Mouse (Mus musculus) gastrocnemius, adult 8-10 months (tissue): ENCODE data around the gene Pqlc2. TPM values are rescaled to one million over a fixed set of nuclear protein-coding genes. Genes with fewer than 3 reads are reported as not detected.

ENCODE experiments used
- DNase-seq, 2 experiments: peaks; one replicate each; pipeline ENCODE4 v3.0.0; 2022; ENCODE audit warnings: low spot score in 2 of 2
- microRNA-seq: library from miRNA; unstranded; fragments of <30 nt; microRNA quantifications from one replicate; pipeline ENCODE4 v1.2.0, GENCODE M21; 2022
- total RNA-seq, 4 experiments: library from RNA; stranded (reverse); gene quantifications; 2 replicates each; pipeline ENCODE4 v1.2.4; 2022

The Pqlc2 gene
- total RNA-seq, 4 experiments from 2014 or later: 5.1 to 8.3 (median 5.5) TPM

- DNase-seq: no peak
Observed at GRCm38 (mm10) chr4:139265783-139266499, 44.6 kb downstream of the Pqlc2 start.

DNA sequence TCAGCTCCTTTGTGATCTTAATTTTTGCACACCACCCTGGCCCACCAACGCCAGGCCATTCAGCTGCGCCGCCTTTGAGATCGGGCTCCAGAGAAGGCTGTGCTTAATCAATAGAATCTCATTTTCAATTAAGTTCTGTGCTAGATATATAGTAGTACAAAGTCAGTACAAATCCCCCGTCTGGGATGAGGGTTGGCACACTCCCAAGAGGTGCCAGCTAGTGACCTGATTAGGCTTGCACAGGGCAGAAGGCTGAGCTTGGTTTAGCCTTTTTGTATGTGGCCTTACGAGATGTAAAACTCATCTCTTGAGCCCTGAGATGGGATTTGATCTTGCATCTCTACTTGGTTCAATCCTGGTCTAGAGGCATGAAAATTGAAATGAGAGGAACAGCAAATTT is 47.5 kb downstream of the Pqlc2 start:
- no peak for DNase-seq

DNA sequence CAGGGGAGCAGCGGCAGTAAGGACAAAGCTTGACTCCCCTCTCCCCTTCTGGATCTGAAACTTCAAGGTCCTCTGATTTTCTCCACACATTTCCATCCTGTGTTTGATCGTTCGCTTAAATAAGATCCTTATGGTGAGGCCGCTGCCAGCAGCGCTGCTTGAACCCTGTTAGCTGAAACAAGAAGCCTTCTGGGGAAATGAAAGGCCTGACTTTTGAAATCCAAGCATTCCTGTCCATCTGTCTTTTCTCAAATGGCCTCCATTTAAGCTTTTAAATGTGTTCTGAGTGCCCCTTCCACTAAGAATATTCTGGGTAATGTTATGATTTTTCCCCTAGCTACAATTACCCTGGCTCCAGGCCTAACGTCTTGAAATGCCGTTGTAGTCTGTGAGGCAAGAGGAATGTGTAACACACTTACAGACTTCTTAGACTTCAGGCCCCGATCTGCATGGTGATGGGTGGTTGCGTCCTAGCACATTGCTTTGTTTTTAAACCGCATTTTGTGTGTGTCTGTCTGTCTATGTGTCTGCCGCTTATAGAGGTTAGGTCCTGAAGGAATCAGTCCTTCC is 51.1 kb downstream of the Pqlc2 start:
- DNase-seq: no peak

- DNase-seq: no peak
Observed at GRCm38 (mm10) chr4:139258621-139259301, 51.7 kb downstream of the Pqlc2 start.

DNA sequence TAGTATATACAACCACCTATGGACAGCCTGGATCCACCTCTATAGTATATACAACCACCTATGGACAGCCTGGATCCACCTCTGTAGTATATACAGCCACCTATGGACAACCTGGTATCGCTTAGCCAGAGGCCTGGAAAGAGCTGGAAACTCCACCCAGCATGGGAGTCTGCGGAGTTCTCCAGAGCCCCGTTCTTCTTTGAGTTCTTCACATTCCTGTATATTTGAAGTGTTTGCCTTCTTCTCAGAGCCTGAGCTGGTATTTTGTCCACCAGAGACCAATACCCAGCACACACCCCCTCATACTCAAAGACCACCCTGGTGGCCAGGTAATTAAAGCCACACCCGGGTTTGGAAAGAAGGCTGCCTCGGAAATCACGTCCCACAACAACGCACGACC is 53.8 kb downstream of the Pqlc2 start:
- no peak for DNase-seq

DNA sequence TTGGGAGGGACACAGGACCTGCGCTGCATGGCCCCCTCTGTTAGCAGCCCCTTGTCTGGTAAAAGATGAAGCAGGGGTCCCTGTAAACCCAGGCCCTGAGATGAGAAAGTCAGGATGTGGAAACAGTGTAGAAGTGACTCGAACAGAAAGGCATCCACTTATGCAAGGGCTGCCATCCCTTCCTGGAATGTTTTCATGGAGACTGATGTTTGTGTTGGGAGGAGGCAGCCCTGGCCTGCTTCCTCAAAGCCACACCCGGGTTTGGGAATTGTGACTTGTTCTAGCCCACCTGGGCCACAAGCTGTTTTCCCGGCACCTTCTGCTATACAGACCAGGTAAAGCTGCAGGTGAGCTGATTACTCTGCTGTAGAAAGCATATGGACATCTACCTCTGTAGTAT is 54.4 kb downstream of the Pqlc2 start:
- no peak for DNase-seq

- no peak for DNase-seq
Observed at GRCm38 (mm10) chr4:139253206-139253605, 57.3 kb downstream of the Pqlc2 start.

- DNase-seq: peak; percentile 79 to 83
Observed at GRCm38 (mm10) chr4:139252051-139252760, 58.3 kb downstream of the Pqlc2 start.

DNA sequence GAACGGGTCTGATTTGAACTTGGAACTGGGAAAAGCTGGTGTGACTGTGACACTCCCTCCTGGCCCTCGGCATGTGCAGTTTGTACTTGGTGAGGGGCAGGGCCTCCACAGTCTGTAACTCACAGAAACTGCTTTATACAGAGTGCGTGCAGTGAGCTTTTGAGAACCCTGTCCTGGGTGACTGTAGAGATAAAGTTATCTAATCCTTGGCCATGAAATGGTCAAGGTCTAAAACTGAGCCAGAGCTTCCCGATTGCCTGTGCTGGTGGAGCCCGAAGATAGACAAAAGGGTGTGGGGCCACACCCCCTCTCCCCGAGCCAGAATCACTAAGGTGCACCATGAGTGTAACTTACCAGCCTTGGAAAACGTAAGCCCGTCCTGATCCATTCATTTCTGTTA is 59.6 kb downstream of the Pqlc2 start:
- DNase-seq: no peak

DNA sequence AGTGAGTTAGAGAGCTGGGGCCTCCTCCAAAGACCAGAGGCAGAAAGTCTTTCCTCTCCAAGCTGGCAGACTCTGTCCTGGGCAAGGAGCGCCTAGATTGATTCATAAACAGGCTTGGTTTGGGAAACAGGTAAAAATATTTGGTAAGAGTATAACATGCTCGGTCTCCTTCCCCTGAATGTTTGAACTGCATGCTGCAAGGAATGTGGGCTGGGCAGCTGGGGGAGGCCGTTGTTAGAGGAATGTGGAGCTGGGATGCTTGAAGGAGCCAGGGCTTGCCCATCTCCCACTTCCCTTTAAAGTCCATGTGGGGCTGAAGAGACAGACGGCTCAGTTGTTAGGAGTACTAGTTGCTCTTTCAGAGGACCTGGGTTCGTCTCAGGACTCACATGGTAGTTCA is 60.5 kb downstream of the Pqlc2 start:
- DNase-seq: no peak

- no peak for DNase-seq
Observed at GRCm38 (mm10) chr4:139248736-139249135, 61.8 kb downstream of the Pqlc2 start.

GRCm38 (mm10) chr4:139247966-139248365 is 62.5 kb downstream of the Pqlc2 start:
- DNase-seq: no peak

DNA sequence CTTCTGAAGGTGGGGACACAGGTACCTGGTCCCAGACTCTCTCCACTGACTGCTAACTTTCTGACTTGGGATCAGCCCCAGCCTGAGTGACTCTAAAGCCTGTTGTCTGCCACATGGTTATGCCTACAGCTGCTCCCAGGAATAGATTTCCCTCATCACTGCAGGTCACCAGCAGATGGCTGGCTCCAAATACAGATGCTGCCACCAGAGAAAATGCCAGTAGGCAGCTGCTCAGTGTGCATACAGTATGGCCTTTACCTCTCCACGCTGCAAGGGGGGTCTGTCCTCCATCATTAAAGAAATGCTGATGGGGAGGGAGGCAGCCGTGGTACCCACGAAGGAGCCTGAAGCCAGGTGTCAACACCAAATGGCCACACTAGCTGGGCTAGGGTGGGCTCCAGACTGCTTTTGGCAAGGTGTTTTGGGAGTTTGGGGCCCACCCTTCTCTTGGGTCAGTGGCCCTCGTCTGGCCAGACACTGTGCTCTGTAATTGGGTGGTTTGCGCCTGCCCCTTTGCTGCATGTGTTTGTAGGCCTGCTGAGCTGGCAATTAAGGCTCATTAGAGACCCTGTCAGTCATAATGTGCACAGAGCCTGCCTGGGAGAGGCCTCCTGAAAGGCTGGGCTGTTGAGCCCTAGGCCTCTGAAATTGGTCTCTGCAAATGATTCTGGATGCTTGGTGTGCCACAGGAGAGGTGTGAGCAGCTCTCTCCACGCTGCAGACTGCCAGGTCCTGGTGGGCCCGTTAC is 64.2 kb downstream of the Pqlc2 start:
- peak in 1 of 2 experiments; percentile 43 for DNase-seq

DNA sequence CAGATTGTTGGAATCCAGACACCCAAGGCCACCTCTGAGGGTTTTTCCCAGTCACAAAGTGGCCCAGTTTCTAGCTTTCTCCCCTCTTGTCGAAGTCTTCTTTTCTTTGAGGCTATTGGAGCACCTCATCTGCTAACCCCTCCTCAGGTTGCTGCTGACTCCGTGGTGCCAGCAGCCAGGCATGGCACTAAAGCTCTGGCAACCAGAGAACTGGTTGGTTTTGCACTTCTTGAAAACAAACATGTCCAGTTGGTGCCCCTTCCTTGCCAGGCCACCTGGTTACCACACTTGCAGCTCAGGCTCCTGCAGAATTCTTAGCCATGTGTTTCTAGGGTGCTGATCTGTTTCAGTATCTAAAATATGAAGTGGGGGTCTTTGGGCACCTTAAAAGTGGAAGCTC is 65.0 kb downstream of the Pqlc2 start:
- DNase-seq: no peak

- no peak for DNase-seq
Observed at GRCm38 (mm10) chr4:139244766-139245165, 65.7 kb downstream of the Pqlc2 start.

DNA sequence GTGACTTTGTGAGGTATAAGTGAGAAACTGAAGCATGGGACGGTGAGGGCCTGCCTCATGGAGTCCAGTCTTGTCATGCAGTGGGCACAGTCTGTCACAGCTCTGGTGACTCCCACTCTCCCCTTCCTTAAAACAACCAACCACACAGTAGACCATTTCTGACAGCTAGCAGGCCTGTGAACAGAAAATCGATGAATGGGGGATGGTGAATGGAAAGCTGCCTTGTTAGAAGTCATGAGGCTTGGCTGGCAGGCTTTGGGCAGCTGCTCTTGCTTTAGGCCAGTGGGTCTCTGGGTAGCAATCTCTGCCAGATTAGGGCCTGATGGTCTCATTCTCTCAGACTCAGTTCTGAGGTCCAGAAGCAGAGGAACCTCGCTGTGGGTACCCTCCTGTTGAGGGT is 66.3 kb downstream of the Pqlc2 start:
- no peak for DNase-seq

Small RNA genes within 50 kb of the gene (microRNA-seq; reads per million reads assigned to microRNA genes)
- gene Gm24245: not detected
- gene Gm25732: not detected

Other genes starting within 250 kb of the Pqlc2 start
- gene Htr6, start 235.1 kb downstream of the Pqlc2 start, total RNA-seq: not detected
- 10 to 100 TPM; 11.6 to 26.3 (median 16.5) TPM for gene Nbl1, start 217.7 kb downstream of the Pqlc2 start, total RNA-seq
- gene Minos1, start 179.6 kb downstream of the Pqlc2 start, total RNA-seq: 100 to 1,000 TPM; 289 to 395 (median 341) TPM
- 100 to 1,000 TPM; 439 to 500 (median 472) TPM for gene Capzb, start 117.8 kb downstream of the Pqlc2 start, total RNA-seq
- 10 to 100 TPM; 35.8 to 37.3 (median 37.0) TPM for gene Akr7a5, start within 50 bp of the Pqlc2 start, total RNA-seq
- 10 to 100 TPM; 33.1 to 39.4 (median 36.0) TPM for gene Mrto4, start 41.9 kb upstream of the Pqlc2 start, total RNA-seq
- gene Emc1, start 41.9 kb upstream of the Pqlc2 start, total RNA-seq: 10 to 100 TPM; 34.6 to 37.8 (median 36.6) TPM
- 100 to 1,000 TPM; 118 to 178 (median 133) TPM for gene Ubr4, start 41.9 kb upstream of the Pqlc2 start, total RNA-seq
- 1 to 10 TPM; 1.2 to 1.9 (median 1.7) TPM for gene Iffo2, start 219.8 kb upstream of the Pqlc2 start, total RNA-seq